Mouse (Mus musculus) hindbrain, postnatal 0 days (tissue): ENCODE measurements around the gene Zc3h7a. TPM values are rescaled to one million over a fixed set of nuclear protein-coding genes. Genes with fewer than 3 reads are reported as not detected.

Source experiments
- ATAC-seq: fragments of 200-750 bp; cut with Nextera tagmentation; 2 replicates; pipeline ENCODE4 v1.8.0; 2017; ENCODE audit warnings: mild to moderate bottlenecking, moderate TSS enrichment, moderate library complexity
- DNase-seq: peaks from one replicate; pipeline ENCODE4 v3.0.0-alpha.2; 2015; ENCODE audit warnings: low spot score
- H3K27ac ChIP-seq: fragments of 300-500 bp; sonication (generic); 2 replicates; pipeline ENCODE4 v1.5.1; 2014; ENCODE audit warnings: mild to moderate bottlenecking
- H3K27me3 ChIP-seq: fragments of 300-500 bp; sonication (generic); 2 replicates; pipeline ENCODE4 v1.6.1; 2014; ENCODE audit warnings: low read length, mixed read lengths; ENCODE audit not compliant: insufficient read depth
- H3K36me3 ChIP-seq: fragments of 300-500 bp; sonication (generic); 2 replicates; pipeline ENCODE4 v1.6.1; 2014; ENCODE audit warnings: low read length, mixed read lengths; ENCODE audit not compliant: insufficient read depth
- H3K4me1 ChIP-seq: fragments of 300-500 bp; sonication (generic); 2 replicates; pipeline ENCODE4 v1.6.1; 2014; ENCODE audit warnings: antibody characterized with exemption, low read length, mixed read lengths; ENCODE audit not compliant: insufficient read depth
- H3K4me2 ChIP-seq: fragments of 300-500 bp; sonication (generic); 2 replicates; pipeline ENCODE4 v1.6.1; 2014; ENCODE audit warnings: low read depth, mild to moderate bottlenecking, low read length, moderate library complexity, mixed read lengths
- H3K4me3 ChIP-seq: fragments of 300-500 bp; sonication (generic); 2 replicates; pipeline ENCODE4 v1.5.1; 2014; ENCODE audit warnings: low read length
- H3K9ac ChIP-seq: fragments of 300-500 bp; sonication (generic); replicated peaks from 2 replicates; pipeline ENCODE4 v1.6.1; 2014; ENCODE audit warnings: mild to moderate bottlenecking, low read length, moderate library complexity, mixed read lengths
- H3K9me3 ChIP-seq: fragments of 300-500 bp; sonication (generic); 2 replicates; pipeline ENCODE4 v1.6.1; 2016; ENCODE audit warnings: low read length, mixed read lengths
- CTCF ChIP-seq: IDR thresholded peaks from 2 replicates; pipeline ENCODE4 v1.5.1; 2016; ENCODE audit warnings: antibody characterized with exemption, control low read depth, low read depth
- WGBS: fragments of 180-500 bp; shearing (Covaris S2); extraction: QIAGEN DNeasy Blood & Tissue Kit; methylation state at CpG from one replicate; pipeline ENCODE4 v1.1.7; 2014; 5-methylcytosine and 5-hydroxymethylcytosine counted together
- polyA plus RNA-seq: library from polyadenylated mRNA; unstranded; fragments of >200 nt; fragmentation: Nextera tagmentation; extraction: Ambion mirVana; gene quantifications from 2 replicates; pipeline ENCODE4 v1.2.1, GENCODE M21; 2015
- total RNA-seq: library from RNA; depleted of rRNA; stranded (reverse); fragments of >200 nt; gene quantifications from 2 replicates; pipeline ENCODE4 v1.2.3, GENCODE M21; 2014; rRNA removed

Zc3h7a gene
- total RNA-seq (49.6 and 62.4 TPM in 2 replicates), polyA plus RNA-seq (42.3 and 42.8 TPM in 2 replicates)

DNA sequence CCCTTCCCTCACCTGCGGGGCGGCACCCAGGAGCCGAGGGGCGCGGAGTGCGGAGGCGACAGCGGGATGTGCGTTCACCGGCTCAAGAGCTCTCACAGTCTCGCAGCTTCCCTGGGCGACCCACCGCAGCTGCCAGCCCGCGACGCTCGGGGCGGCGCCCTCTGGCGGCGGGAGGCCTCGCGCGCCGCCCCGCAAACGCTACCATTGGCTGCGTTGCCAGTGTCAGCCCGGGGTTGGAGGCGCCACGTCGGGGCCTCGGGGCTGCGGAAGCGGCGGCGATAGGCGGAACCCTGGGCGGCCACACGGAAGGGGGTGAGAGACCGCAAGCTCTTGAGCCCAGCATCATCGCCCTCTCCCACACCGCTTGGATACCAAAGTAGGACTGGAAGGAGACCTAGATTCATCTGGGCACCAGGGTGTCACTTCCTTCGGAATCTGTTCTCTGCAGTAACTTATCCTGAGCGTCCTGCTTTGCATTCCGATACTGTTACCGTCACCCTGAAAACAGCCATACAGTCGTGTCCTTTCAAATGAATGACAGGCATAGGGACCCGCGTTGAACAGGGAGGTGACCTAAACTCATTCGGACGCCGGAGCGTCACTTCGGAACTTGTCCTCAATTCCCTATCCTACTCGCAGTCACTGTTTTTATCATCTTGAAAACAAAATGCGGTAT lies at the start of gene Zc3h7a:
Gene Zc3h7a (minus strand): TSS at position 186 of the 676 bp plus-strand sequence.
- H3K4me3 ChIP-seq = peak within 1 kb of the TSS; percentile 89
- ATAC-seq (peak; percentile 94), DNase-seq (peak; percentile 94)
- H3K27me3 ChIP-seq = no peaks in the 10 kb centered on the region
- H3K4me1 ChIP-seq = no peaks in the 10 kb centered on the region
- peak within 1 kb of the TSS; percentile 76 for H3K9ac ChIP-seq
- peak; percentile 39 for TF ChIP-seq CTCF
- no peaks in the 10 kb centered on the region for H3K9me3 ChIP-seq
- no peaks in the 10 kb centered on the region for H3K36me3 ChIP-seq
- peak within 1 kb of the TSS; percentile 90 for H3K27ac ChIP-seq
- peak within 1 kb of the TSS; percentile 86 for H3K4me2 ChIP-seq
- WGBS = 2% methylated on average over 50 of the region's 57 CpGs

DNA sequence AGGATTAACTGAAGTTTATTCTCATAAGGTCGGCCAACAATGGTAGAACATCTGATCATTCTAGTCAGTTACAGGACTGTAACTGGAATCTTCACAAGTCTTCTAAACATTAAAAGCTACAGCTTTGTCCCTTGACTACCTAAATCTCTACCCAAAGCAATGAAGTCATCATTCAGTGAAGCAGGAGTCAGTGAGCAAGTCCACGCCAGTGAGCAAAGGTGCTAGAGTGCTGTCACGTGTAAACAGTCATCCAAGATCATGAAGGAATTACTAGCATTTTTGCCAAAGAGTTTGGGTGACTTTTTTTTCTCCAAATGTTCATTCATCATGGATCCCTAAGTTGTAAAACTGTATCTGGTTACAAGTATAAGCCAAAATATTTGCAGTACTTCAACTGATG lies 41.6 kb upstream of the Zc3h7a start:
- Histone ChIP-seq H3K4me1 (no peaks in the 10 kb centered on the region), H3K9me3 (no peaks in the 10 kb centered on the region), H3K27ac (no peak overlapping the region), H3K4me2 (no peak overlapping the region), H3K4me3 (no peak overlapping the region), H3K27me3 (no peaks in the 10 kb centered on the region), H3K9ac (no peak overlapping the region), H3K36me3 (peaks cover 18% of the 10 kb centered on the region)
- no peak for DNase-seq
- TF ChIP-seq CTCF = no peak
- 84% methylated on average over 3 of the region's 3 CpGs for WGBS
- ATAC-seq = no peak

DNA sequence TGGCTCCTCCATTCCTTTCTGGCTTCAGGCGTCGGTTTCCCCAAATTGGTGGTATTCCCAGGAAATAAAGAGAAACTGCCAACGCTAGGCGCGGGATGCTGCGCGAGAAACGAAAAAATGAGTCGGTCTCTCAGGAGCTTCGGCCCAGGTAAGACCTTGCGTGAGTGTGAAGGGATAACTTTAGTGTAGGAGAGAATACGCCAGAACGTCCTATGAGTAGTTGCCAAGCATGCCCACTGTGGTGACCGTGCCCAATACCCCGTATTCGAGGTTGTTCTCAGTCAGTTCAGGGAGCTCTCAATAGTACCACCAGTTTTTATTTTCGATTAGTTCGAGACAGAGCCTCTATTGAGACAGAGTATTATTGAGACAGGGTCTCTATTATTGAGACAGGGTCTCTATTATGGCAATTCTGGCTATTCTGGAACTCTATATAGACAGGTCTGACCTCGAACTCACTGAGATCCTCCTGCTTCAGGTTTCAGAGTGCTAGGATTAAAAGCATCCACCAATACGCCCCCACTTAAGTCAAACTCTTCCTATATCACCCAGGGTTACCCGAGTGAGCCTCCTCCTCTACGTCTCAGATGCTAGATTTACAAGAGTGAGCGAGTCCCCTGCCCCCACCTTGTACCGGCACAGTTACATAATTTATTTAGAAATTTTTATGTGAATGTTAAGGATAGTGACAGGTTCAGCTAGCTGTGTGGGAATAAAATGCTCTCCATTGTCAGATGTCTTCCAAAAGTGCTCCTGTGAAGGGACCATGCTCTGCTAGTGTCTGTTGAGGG lies 27.6 kb upstream of the Zc3h7a start:
- 8% methylated on average over 24 of the region's 24 CpGs for WGBS
- H3K4me2 ChIP-seq = peak overlapping the region; percentile 67
- H3K4me1 ChIP-seq = peaks cover 12% of the 10 kb centered on the region; the same call in 1 of the 2 replicates
- peak; percentile 43 for ATAC-seq
- TF ChIP-seq CTCF = no peak
- peak overlapping the region; percentile 78 for H3K9ac ChIP-seq
- peak overlapping the region; percentile 83; the same call in 1 of the 2 replicates for H3K27ac ChIP-seq
- H3K27me3 ChIP-seq = no peaks in the 10 kb centered on the region
- DNase-seq = peak; percentile 4
- H3K36me3 ChIP-seq = peaks cover 18% of the 10 kb centered on the region
- H3K4me3 ChIP-seq = peak overlapping the region; percentile 83
- H3K9me3 ChIP-seq = no peaks in the 10 kb centered on the region

DNA sequence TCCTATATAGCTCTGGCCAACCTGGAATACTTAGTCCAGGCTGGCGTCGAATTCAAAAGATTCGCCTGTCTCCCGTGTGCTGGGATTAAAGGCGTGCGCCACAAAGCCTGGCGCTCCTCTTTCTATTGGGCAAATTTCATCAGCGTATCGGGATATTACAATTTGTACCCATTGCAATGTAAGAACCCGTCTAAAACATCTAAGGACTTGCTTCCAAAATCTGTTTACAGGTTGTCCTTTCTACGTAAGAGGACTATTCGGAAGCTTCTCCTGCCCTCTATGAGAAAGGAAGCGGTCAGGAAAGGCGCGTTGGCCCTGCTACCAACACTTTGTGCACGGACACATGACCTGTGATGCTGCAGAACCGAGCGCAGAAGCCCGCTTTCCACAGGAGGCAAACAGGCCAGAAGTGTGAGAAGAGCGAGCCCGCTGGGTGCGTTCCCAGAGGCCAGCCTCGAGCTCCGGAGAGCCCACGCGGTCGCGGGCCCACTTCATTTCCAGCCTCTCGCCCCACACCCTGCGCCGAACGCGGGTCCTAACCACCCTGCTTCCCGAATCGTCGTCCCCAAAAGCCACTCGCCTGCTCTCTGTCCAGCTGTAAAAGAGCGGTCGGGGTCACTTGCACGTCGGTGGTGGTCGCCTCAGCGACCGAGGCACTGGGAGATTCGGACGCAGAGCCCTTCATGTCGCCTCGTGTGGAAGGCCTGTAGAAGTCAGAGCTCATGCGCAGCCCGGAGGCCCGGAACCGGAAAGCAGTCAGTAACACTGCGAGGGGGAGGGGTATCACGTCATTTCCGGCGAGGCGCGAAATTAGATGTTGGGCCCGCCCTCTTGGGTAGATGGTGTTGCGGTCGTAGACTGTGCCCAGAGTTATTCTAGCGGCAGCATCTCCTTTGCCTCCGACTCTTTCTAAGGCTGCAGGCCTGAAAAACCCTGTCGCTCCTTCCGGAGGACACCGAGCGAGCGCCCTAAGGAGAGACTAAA lies 26.7 kb upstream of the Zc3h7a start, which contains the start of gene Rsl1d1:
Gene Rsl1d1 (minus strand): TSS at position 761 of the 984 bp plus-strand sequence.
- Histone ChIP-seq H3K27ac (peak within 1 kb of the TSS; percentile 83), H3K4me2 (peak within 1 kb of the TSS; percentile 67), H3K9ac (peak within 1 kb of the TSS; percentile 78), H3K4me3 (peak within 1 kb of the TSS; percentile 83), H3K9me3 (no peaks in the 10 kb centered on the region), H3K4me1 (peaks cover 12% of the 10 kb centered on the region; the same call in 1 of the 2 replicates), H3K36me3 (peaks cover 27% of the 10 kb centered on the region), H3K27me3 (no peaks in the 10 kb centered on the region)
- TF ChIP-seq CTCF = no peak; the same call in 1 of the 2 replicates
- DNase-seq (peak; percentile 98), ATAC-seq (peak; percentile 99)
- WGBS = under 1% methylated on average over 68 of the region's 68 CpGs

DNA sequence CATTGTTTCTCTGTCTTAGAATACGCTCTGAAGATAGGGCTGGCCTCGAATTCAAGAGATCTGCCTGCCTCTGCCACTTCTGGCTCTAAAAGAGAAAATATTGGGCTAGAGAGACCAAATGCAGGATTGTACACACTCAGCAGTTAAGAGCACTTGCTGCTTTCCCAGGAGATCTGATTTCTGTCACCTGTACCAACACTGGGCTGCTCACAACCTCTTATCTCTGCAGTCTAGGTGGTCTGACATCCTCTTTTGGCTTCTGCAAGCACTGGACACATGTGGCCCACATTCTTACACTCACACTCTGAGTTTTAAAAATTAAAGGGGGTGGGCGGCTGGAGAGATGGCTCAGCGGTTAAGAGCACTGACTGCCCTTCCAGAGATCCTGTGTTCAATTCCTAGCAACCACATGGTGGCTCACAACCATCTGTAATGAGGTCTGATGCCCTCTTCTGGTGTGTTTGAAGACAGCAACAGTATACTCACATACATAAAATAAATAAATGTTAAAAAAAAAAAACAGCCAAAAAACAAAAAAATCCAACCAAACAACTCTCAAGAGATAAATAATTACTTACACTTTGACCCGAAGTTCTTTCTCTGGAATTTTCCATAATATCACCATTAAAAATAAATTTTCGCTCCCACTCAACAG lies 25.7 kb upstream of the Zc3h7a start:
- Histone ChIP-seq H3K4me1 (peaks cover 12% of the 10 kb centered on the region; the same call in 1 of the 2 replicates), H3K4me3 (peak overlapping the region; percentile 83), H3K36me3 (peaks cover 33% of the 10 kb centered on the region), H3K4me2 (peak overlapping the region; percentile 67), H3K9ac (peak overlapping the region; percentile 78), H3K9me3 (no peaks in the 10 kb centered on the region), H3K27ac (no peak overlapping the region), H3K27me3 (no peaks in the 10 kb centered on the region)
- 74% methylated on average over 6 of the region's 6 CpGs for WGBS
- ATAC-seq (no peak), DNase-seq (no peak)
- TF ChIP-seq CTCF = peak; percentile 32; the same call in 1 of the 2 replicates
